Mouse (Mus musculus) NIH3T3 (cell line): Measurements from ENCODE around the gene Serpinb1b.
"Not testable (repeated sequence)": the region's sequence is repeated elsewhere in the genome, so short reads cannot be mapped to it uniquely, and the experiment has no call there.

ENCODE experiments used
- DNase-seq: peaks from one replicate; pipeline ENCODE4 v3.0.0-alpha.2; 2012; ENCODE audit warnings: low read depth

Gene Serpinb1b

DNA sequence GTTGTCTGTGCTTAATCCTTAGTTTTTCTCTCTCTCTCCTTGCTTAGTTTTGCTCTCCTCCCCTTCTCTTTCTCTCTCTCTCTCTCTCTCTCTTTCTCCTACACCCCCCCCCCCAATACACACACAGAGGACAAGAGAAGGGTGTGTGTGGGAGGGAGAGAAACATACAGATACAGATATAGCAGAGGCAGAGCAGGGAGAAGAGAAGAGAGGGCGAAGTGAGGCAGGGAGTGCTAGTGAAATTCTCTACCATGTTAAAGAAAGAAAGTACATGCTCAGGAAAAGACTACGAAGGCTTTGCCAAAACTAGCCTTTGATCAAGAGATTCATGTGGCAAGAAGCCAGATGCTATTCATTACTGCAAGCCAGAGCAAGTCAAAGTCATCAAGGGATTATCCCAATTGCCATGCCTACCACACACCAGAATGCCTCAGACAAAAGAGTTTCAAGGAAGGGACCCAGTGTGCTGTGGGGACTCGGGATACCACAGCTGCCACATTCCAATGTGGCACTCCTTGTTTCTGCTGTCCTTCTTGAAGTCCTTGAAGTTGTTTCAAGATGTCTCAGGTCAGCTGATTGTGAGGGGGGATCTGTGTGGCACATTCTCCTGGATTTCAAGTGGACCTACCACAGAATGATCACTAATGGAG lies at the start of gene Serpinb1b:
Gene Serpinb1b (plus strand): TSS at position 520 of the 650 bp plus-strand sequence.
- no peak for DNase-seq

- DNase-seq = not testable (repeated sequence)
Measured at GRCm38 (mm10) chr13:33029478-33029877, 48.9 kb upstream of the Serpinb1b start.

- peak; percentile 36 for DNase-seq
Measured at GRCm38 (mm10) chr13:33030281-33030680, 48.1 kb upstream of the Serpinb1b start.

GRCm38 (mm10) chr13:33035506-33035905 lies 42.9 kb upstream of the Serpinb1b start:
- peak; percentile 48 for DNase-seq

- no peak for DNase-seq
Measured at GRCm38 (mm10) chr13:33043542-33043941, 34.8 kb upstream of the Serpinb1b start.

DNA sequence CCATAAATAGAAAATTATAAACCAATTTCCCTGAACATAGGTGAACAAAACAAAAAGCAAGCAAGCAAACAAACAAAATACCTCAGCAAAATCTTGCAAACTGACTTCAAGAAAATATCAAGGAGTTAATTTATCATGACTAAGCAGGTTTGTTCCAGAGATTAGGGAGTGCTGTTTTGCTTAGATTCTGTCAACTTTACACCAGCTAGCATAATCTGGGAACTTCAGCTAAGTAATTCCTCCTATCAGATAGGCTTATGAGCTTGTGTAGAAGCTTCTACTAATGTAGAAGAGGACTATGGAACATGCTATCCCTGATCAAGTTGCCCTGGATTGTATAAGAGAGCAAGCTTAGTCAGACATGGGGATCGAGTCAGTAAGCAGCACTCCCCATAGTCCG lies 31.1 kb upstream of the Serpinb1b start:
- no peak for DNase-seq

DNA sequence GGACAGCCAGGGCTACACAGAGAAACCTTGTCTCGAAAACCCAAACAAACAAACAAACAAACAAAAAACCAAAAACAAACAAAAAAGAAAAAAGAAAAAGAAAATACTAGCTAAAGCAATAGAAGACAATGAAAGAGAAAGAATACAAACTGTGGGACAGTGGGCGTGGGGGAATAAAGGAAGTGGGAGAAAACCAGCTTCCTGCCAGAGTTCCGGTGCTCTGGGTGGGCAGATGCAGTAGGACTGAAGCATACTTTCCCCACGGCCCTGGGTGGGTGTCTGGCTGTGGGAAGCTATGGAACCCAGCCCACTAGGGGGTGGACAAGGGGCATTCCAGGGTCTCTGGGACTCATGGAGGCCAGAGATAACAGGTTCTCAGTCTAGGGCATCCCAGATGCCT lies 30.2 kb upstream of the Serpinb1b start:
- DNase-seq = no peak

DNA sequence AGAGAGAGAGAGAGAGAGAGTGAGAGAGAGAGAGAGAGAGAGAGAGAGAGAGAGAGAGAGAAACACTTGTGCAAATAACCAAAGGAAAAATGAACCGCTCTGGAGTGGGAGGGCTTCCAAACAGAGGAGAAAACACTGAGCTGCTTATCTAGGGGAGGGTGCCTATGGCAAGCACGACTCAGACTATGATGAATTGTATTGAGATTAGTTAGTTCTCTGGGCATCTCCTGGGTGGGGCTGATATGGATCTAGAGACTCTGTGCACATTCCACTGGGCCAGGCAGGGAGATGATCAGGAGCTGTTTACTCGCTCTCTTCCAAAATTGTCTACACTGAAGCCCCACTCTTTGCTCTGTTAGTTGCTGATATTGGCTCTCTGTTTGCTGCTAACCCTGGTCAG lies 26.7 kb upstream of the Serpinb1b start:
- peak; percentile 57 for DNase-seq

DNA sequence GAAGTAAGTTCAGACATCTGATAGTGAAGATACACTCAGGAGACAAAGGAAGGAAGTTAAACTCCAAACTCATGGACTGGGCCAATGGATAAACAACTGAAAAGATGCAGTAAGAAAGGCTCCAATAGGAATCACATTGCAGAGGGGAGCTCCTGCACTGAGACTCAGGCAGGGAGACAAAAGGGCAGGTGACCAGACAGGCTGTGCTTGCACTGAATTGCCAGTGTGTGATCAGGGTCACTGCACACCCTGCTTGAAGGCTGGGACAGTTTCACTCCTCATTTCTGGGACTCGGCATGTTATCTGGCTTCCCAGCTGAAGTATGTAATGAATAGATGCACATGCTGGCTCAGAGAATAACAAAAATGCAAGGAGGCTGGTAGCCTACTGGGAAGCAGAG lies 15.3 kb upstream of the Serpinb1b start:
- DNase-seq = no peak

DNA sequence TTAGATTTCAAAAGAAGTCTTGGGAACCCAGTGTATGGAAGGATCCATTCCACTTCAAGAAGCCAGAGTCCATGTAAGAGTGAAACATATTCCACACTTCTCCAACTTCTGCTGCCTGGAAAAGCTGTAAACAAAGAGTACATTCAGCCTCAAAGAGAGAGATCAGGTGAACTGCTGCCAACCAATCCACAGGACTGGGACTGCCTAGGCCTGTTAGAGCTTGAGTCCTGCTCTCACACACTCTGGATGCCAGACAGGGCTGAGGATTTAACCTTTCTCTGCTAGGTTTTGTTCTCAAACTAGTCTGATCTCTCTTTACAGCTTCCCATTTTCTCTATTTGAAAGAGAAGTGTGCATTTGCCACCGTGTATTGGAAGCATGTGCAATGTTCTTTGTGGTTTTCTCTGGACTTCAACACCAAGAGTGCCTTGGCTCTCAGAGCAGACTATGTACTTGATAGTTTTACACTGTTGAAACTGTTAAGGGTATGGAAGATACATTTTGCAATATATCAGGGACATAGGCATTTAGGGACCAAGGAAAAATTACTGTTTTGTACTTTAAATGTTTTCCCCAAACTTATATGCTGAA lies 10.9 kb upstream of the Serpinb1b start:
- DNase-seq = peak; percentile 27

- DNase-seq = no peak
Measured at GRCm38 (mm10) chr13:33068164-33068563, 10.2 kb upstream of the Serpinb1b start.

- DNase-seq = no peak
Measured at GRCm38 (mm10) chr13:33071776-33072175, 6.6 kb upstream of the Serpinb1b start.

- peak; percentile 84 for DNase-seq
Measured at GRCm38 (mm10) chr13:33074029-33074428, 4.3 kb upstream of the Serpinb1b start.

- DNase-seq = no peak
Measured at GRCm38 (mm10) chr13:33076247-33076646, 2.1 kb upstream of the Serpinb1b start.

- no peak for DNase-seq
Measured at GRCm38 (mm10) chr13:33077026-33077685, 1.2 kb upstream of the Serpinb1b start.

DNA sequence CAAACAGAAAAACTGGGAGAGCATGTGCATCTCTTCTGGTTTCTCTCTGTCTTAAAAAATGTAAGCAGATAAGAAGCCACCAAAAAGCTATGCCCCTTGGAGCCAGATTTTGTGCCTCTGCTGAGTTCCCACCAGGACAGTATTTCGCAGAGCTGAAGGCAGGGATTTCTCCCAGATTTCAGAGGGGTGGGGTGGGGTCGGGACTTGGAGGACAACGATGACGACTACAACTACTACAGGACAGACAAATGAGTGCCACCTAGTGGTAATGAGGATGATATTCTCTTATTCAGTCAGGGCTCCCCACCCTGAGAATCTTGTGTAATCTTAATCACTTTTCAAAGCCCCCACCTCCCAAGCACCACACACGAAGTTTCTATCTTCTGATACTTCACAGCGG lies 1.0 kb downstream of the Serpinb1b start:
- peak; percentile 37 for DNase-seq

DNA sequence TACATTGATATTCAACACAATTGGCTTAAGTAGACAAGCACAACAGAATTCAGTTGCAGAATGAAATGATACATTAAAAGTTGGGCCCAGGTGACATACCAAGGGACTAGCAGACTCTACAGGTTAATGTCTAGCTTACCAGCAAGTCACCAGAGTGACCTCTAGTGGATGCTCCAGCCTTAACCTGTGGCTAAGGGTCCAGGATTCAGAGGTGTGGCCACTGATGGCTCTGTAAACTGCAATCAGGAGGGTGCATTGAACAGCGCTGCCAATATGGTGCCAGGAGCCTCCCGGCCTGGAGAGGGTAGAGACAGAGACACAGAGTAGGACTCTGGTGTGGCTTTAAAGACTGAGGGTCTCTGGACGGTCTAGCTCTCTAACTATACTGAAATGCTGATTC lies 2.0 kb downstream of the Serpinb1b start:
- no peak for DNase-seq

DNA sequence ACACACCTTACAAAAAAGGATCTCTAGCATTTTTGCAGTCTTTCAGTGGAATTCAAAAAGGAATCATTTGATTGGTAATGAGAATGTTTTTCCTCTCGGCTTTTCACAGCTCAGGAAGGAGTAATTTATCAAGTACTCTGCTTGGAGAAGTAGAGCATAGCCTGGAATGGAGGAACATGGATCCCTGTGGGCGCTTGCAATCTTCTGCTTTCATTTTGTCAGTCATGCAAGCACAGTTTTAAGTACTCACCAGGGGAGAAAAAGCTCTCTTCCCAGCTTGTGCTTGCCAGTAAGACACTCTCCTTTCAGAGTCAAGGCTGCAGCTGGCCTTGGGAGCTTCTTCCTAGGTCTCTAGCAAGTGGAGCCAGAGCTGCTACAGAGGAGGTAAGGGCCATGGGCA lies 5.5 kb downstream of the Serpinb1b start:
- DNase-seq = no peak

- DNase-seq = no peak
Measured at GRCm38 (mm10) chr13:33084975-33085694, 6.8 kb downstream of the Serpinb1b start.

GRCm38 (mm10) chr13:33085695-33086432 lies 7.5 kb downstream of the Serpinb1b start:
- DNase-seq = peak; percentile 85

- DNase-seq = no peak
Measured at GRCm38 (mm10) chr13:33089566-33089965, 11.2 kb downstream of the Serpinb1b start.

DNA sequence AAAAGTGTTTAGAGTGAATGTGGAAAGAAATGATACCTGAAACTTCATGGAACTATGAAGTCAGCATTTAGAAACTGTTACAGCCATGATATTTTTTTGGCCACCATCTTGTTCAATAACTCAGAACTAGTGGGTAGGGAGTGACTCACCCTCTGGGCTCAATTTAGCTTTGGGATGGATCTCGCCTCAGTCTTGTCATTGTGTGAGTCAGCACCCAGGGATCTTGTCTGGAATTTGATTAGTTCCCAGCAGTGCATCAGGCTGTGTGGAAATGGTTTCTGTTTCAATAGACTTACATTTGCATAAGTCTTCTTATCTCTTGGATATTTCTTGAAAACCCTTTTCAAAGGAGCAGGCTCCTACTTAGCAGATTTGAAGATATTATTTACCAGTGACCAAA lies 12.2 kb downstream of the Serpinb1b start:
- DNase-seq = peak; percentile 83
